Mouse (Mus musculus) kidney, adult 2 months (tissue): ENCODE measurements around the gene Pxylp1. TPM values are rescaled to one million over a fixed set of nuclear protein-coding genes. Genes with fewer than 3 reads are reported as not detected.
A peak's percentile ranks its signal among the peaks of the same experiment; 100 is the strongest.

ENCODE experiments used
- DNase-seq: peaks from one replicate; pipeline ENCODE4 v3.0.0; 2021
- H3K27ac ChIP-seq: fragments of 200-500 bp; 2 replicates; pipeline ENCODE4 v1.5.1; 2012; ENCODE audit warnings: low read depth, low read length, control low read depth, inconsistent platforms; ENCODE audit not compliant: insufficient read depth
- H3K27me3 ChIP-seq: fragments of 200-500 bp; replicated peaks from 2 replicates; pipeline ENCODE4 v1.6.1; 2012; ENCODE audit warnings: mild to moderate bottlenecking, moderate library complexity, low read length, inconsistent platforms; ENCODE audit not compliant: control insufficient read depth, insufficient read depth
- H3K36me3 ChIP-seq: fragments of 200-500 bp; 2 replicates; pipeline ENCODE4 v1.6.1; 2012; ENCODE audit warnings: mild to moderate bottlenecking, moderate library complexity, low read length, inconsistent platforms; ENCODE audit not compliant: control insufficient read depth, insufficient read depth
- H3K4me1 ChIP-seq: fragments of 200-500 bp; 2 replicates; pipeline ENCODE4 v1.6.1; 2011; ENCODE audit warnings: low read length; ENCODE audit not compliant: control insufficient read depth, insufficient read depth
- H3K4me3 ChIP-seq: fragments of 200-500 bp; 2 replicates; pipeline ENCODE4 v1.5.1; 2011; ENCODE audit warnings: mild to moderate bottlenecking, low read depth, low read length, control low read depth; ENCODE audit not compliant: insufficient read depth
- CTCF ChIP-seq: fragments of 200-500 bp; conservative IDR thresholded peaks from 2 replicates; pipeline ENCODE4 v1.5.1; 2011; ENCODE audit warnings: low read depth, mild to moderate bottlenecking, control low read depth, low read length, moderate library complexity, mixed read lengths; ENCODE audit not compliant: insufficient read depth, insufficient read length
- POLR2A ChIP-seq: fragments of 200-500 bp; IDR thresholded peaks from one replicate; pipeline ENCODE4 v1.6.1; 2011; ENCODE audit warnings: low read depth, low read length, control low read depth
- WGBS: fragments of 180-500 bp; shearing (Covaris S2); methylation state at CpG from one replicate; pipeline ENCODE4 v1.1.7; 2018; 5-methylcytosine and 5-hydroxymethylcytosine counted together
- polyA plus RNA-seq: library from polyadenylated mRNA; depleted of rRNA; stranded (reverse); fragments of >200 nt; gene quantifications from 2 replicates; pipeline ENCODE4 v1.2.3, GENCODE M21; 2012

The Pxylp1 gene
- polyA plus RNA-seq, 1 experiment, result 7.6 TPM

GRCm38 (mm10) chr9:96904360-96905355, 12.2 kb upstream of the Pxylp1 start:
- DNase-seq, result no peak
- 40% methylated on average over 7 of the region's 7 CpGs for WGBS
- H3K4me3 ChIP-seq, result no peak overlapping the region
- no peak overlapping the region for H3K27ac ChIP-seq
- TF ChIP-seq POLR2A (no peak), CTCF (no peak)
- no peaks in the 10 kb centered on the region for H3K36me3 ChIP-seq
- no peaks in the 10 kb centered on the region for H3K27me3 ChIP-seq
- H3K4me1 ChIP-seq, result no peaks in the 10 kb centered on the region

GRCm38 (mm10) chr9:96899717-96900116, 7.2 kb upstream of the Pxylp1 start:
- 82% methylated on average over 5 of the region's 5 CpGs for WGBS
- Histone ChIP-seq H3K36me3 (no peaks in the 10 kb centered on the region), H3K4me1 (no peaks in the 10 kb centered on the region), H3K27ac (no peak overlapping the region), H3K4me3 (no peak overlapping the region), H3K27me3 (no peaks in the 10 kb centered on the region)
- DNase-seq, result no peak
- no peak for TF ChIP-seq CTCF
- TF ChIP-seq POLR2A, result no peak

- H3K4me3 ChIP-seq, result no peak overlapping the region
- H3K4me1 ChIP-seq, result no peaks in the 10 kb centered on the region
- no peaks in the 10 kb centered on the region for H3K27me3 ChIP-seq
- no peaks in the 10 kb centered on the region for H3K36me3 ChIP-seq
- TF ChIP-seq CTCF (no peak), POLR2A (no peak)
- DNase-seq, result no peak
- no peak overlapping the region for H3K27ac ChIP-seq
These were observed 6.5 kb upstream of the Pxylp1 start for GRCm38 (mm10) chr9:96899004-96899403.

GRCm38 (mm10) chr9:96896690-96897089, 4.2 kb upstream of the Pxylp1 start:
- DNase-seq, result no peak
- no peak for TF ChIP-seq CTCF
- TF ChIP-seq POLR2A, result no peak
- H3K4me3 ChIP-seq, result no peak overlapping the region
- no peaks in the 10 kb centered on the region for H3K27me3 ChIP-seq
- H3K36me3 ChIP-seq, result no peaks in the 10 kb centered on the region
- no peak overlapping the region for H3K27ac ChIP-seq
- peaks cover 4% of the 10 kb centered on the region; the same call in 1 of the 2 replicates for H3K4me1 ChIP-seq
- WGBS, result 87% methylated on average over 1 of the region's 1 CpGs

- TF ChIP-seq CTCF (no peak), POLR2A (no peak)
- Histone ChIP-seq H3K27me3 (no peaks in the 10 kb centered on the region), H3K4me1 (peaks cover 7% of the 10 kb centered on the region; the same call in 1 of the 2 replicates), H3K36me3 (no peaks in the 10 kb centered on the region), H3K27ac (no peak overlapping the region), H3K4me3 (no peak overlapping the region)
- DNase-seq, result peak; percentile 73
- 33% methylated on average over 5 of the region's 5 CpGs for WGBS
These were observed 1.1 kb upstream of the Pxylp1 start for GRCm38 (mm10) chr9:96893582-96893981.

- Histone ChIP-seq H3K36me3 (no peaks in the 10 kb centered on the region), H3K4me3 (no peak overlapping the region), H3K27ac (no peak overlapping the region), H3K4me1 (peaks cover 7% of the 10 kb centered on the region; the same call in 1 of the 2 replicates), H3K27me3 (no peaks in the 10 kb centered on the region)
- TF ChIP-seq CTCF, result no peak
- TF ChIP-seq POLR2A, result no peak
- WGBS, result 64% methylated on average over 12 of the region's 12 CpGs
- peak; percentile 61 for DNase-seq
These were observed 833 bp downstream of the Pxylp1 start for GRCm38 (mm10) chr9:96891341-96892330.
